In the genomic region with DNA sequence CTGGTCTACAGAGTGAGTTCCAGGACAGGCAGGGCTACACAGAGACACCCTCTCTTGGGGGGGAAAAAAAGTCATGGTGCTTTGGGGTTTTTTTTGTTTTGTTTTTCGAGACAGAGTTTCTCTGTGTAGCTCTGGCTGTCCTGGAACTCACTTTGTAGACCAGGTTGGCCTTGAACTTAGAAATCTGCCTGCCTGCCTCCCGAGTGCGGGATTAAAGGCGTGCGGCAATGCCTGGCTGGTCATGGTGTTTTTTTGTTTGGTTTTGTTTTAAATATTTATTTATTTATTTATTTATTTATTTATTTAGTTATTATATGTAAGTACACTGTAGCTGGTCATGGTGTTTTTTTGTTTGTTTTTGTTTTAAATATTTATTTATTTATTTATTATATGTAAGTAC, we compare ENCODE assay signal across 2 mouse cellular contexts. TPM values are rescaled to one million over a fixed set of nuclear protein-coding genes. Genes with fewer than 3 reads are reported as not detected.
"Had no signal": no experiment of that assay in that cellular context is flagged by ENCODE, and none has a peak within 500 bp of the region (broad histone marks: within the 10 kb centered on the region; RNA-seq: fewer than 3 reads in every experiment).

No protein-coding gene starts in this region.

RNA-seq across cellular contexts. Expression of a gene that starts 2.3 kb away (rescaled TPM):
- polyA plus RNA-seq: myocyte had no signal

RNA-seq across cellular contexts. Expression of a gene that starts 47.5 kb away (rescaled TPM):
- polyA plus RNA-seq: midbrain, embryonic 14.5 days had no signal
